Mouse (Mus musculus): Measurements from ENCODE around the gene Hnrnpc.

DNA sequence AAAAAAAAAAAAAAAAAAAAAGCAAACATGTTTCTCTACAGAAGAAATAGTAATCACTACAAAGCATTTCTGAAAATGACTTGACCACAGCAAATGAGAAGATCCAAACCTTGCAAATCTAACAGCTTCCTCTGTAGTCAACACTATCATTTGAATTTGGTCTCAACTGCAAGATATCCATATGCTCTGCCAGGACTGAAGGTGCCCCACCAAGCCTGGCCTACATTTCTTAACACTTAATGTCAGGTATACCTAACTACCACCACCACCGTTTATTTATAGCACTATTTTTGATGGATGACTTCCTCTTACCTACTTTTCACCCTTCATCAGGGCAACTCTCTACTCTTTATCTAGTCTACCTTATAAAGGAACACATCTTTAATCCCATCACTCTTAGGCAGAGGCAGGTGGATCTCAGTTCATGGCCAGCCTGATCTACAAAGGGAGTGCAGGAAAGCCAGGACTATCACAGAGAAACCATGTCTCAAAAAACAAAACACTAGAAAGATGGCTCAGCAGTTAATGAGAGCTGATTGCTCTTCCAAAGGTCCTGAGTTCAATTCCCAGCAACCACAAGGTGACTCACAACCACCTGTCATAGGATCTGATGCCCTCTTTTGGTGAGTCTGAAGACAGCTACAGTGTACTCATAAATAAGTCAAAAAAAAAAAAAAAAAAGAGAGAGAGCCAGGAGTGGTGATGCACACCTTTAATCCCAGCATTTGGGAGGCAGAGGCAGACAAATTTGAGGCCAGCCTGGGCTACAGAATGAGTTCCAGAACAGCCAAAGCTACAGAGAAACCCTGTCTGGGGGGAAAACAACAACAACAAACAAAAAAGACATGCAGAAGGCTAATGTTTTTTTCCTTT, 2.3 kb downstream of the Hnrnpc start:
- no peak for TF ChIP-seq CTCF (IDR thresholded peaks at IDR 0.05; ENCODE audit: low read depth, low read length)
- no peak for TF ChIP-seq GATA1 (IDR thresholded peaks at IDR 0.05; ENCODE audit: borderline replicate concordance, low read length)
- no peak for TF ChIP-seq TAL1 (conservative IDR thresholded peaks at IDR 0.05; ENCODE audit: low read depth, low read length)
- no peak for TF ChIP-seq GATA2 (IDR thresholded peaks at IDR 0.05; ENCODE audit: borderline replicate concordance, low read depth, low read length)
